Mouse (Mus musculus) G1E-ER4 (cell line): Measurements from ENCODE around the gene Arid1b. TPM values are rescaled to one million over a fixed set of nuclear protein-coding genes. Genes with fewer than 3 reads are reported as not detected.

Experiments
- GATA1 ChIP-seq: IDR thresholded peaks from one replicate; pipeline ENCODE4 v1.8.0; 2012; ENCODE audit warnings: low read length, inconsistent platforms
- polyA plus RNA-seq: library from polyadenylated mRNA; stranded (reverse); fragments of >175 nt; gene quantifications from 2 replicates; pipeline ENCODE4 v1.2.3, GENCODE M21; 2012

The Arid1b gene
- polyA plus RNA-seq, 1 experiment = 37.7 TPM

DNA sequence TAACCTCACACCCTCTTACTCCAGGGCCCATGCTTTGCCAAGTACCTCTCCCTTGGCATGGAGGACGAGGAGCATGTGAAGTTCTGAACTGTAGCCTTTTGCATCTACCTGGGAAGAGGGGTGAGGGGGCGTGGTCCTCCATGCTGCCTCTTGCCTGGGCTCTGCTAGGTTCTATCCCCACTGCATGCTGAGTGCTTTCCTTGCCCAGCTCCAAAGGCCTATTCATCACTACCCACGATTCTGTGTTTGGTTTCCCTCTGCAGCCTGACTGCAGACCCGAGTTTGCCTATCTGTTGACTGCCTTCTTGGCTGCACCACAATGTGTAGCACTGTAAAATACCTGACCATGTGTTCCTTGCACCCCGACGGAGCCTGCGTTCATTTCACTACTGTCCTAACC, 194.3 kb downstream of the Arid1b start:
- no peak for TF ChIP-seq GATA1

DNA sequence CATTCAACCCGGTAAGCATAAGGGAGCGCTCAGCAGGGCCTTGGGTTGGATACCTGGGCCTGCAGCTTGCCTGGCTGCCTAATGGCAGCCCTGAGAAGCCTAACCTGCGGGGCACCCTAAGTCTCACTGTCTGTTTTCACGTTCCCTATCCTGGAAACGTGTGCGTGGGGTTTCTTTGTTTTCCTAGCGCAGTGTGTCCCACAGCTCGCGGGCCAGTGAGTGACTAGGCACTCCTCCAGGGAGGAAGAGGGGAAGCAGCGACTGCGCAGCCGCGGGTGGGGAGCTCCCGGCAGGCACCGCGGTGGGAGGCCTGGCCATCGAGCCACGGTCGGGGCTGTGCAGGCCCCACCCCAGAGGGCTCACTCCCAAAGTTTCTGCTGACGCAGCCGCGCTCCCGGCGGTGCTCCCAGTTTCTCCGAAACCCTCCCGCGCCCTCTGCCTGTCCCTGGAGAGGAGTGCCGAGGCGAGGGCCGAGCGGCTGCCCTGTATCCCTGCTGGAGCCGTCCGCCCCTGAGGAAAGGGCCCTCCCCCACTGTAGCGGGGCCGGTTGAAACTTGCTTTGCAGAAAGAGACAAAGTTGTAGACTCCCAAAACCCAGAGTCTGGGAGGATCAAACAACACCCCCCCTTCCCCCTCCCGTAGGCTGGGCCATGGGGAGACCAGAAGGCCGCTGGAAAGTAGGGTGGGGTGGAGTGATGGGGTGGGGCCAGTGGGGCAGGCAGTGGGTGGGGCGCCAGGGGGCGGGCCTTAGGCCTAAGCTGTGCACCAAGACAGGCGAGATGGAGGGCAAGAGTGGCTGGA, 195.6 kb downstream of the Arid1b start:
- no peak for TF ChIP-seq GATA1

DNA sequence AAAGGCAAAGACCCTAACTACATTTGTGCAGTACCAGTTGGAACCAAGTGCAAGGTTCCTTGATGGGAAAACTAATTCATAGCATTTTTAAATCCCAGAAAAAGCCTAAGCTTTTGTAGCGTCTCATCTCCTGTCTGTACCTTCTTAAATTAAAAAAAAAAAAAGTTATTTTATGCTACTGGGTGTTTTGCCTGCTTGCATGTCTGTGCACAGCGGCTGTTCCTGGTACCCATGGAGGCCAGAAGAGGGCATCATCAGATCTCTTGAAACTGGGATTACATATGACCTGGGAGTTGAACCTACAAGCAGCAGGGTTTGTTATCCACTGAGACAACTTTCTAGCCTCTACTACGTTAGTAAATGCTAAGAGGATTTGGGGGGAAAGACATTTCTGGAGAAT, 196.2 kb downstream of the Arid1b start:
- no peak for TF ChIP-seq GATA1

DNA sequence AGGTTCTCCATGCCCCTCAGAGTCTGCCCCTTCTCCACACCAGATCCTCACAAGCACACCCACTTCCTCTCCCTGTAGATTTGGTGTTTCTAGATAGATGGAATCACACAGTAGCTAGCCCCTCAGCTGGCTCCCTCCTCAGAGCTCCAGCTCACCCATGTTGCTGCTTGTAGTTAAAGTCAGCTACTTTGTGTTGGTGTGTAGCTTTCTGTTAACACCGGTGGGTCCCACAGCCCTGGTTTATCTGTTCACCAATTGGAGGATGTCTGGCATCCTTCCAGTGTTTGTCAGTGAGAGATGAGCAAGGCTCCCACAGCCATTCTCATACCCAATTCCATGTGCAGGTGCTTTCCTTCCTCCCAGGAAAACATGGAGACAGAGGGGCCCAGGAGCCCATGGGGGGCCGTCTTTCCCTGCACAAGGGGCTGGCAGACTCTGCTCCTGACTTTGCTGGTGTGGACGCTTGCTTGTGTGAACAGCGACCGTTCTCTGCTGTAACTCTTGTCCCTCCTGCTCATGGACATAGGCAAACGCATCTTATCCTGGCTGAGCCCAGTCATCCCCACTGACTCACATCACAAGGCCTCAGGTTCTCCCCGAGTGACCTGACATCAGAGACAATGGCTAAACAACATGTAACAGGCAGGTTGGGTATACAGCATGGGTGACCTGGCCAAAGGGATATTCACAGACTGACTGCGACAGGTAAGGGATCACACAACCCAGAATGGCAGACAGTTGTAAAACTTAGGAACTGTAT, 200.2 kb downstream of the Arid1b start:
- TF ChIP-seq GATA1 = no peak

DNA sequence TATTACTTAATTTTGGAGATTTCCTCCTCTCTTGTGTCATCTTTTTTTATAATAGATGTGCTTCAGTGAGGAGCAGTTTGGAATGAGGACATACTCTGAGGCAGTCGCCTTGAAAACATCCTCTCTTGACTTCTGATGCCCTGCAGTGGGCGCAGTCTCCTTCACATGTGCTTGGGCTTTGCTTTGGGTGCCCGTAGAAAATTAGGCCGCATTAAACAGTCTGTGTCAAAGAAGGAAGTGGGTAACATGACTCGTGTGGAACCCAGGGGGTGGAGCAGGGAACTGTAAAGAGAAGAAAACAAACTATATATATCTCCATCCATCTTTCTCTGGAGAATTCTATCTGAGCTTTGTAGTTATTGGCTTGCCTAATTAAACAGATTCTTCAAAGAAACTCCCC, 201.3 kb downstream of the Arid1b start:
- no peak for TF ChIP-seq GATA1

DNA sequence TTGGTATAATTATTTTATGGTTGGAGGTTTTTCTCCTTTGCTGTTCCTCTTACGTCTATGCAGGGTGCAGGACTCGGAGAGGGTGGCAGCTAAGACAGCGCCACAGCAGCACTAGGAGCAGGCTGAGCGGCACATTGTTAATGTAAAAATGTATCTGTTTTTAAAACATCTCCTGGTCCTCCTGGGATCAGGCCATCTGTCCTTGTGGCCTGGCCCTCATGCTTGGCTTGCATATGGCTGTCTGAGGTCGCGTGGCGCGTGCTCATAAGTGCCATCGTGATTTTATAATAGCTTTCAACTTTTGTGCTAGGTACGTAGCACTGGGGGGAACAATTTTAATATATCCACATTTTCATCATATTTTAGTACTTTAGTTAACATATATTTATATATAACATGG, 201.9 kb downstream of the Arid1b start:
- TF ChIP-seq GATA1 = no peak

DNA sequence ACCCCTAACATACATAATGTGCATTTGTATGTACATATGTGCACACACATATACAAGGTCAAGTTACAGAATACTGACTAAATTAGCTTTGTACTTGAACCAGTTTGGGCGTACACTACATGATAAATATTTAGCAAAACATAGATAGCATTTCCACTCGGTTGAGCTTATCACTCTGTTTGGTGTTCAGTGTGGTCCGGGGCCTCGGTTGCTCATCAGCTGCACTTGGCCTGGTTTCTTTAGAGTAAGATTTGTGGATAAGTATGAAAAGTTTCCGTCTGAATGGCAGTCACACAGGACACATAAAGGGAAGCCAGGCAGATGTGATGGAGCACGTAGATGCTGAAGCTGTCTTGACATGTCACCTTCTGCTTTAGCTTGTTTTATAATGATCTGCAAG, 202.4 kb downstream of the Arid1b start:
- no peak for TF ChIP-seq GATA1

DNA sequence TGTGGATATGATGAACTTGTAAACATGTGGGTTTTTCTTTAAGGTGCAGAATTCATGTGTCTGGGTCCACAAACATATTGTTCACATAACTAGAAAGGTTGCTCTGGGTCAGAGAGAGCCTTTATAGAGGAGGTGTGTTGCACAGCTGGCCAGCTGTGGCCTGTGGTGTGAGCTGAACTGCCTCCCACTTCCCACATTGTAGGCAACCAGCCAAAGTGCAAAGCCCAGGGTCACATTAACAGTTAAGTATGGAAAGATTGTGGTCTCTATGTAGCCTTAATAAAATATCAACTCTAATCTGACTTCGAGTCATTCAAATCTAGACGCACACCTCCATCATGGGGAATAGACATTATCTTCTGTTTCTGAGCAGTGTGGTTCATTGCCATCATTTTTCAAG, 203.0 kb downstream of the Arid1b start:
- no peak for TF ChIP-seq GATA1

DNA sequence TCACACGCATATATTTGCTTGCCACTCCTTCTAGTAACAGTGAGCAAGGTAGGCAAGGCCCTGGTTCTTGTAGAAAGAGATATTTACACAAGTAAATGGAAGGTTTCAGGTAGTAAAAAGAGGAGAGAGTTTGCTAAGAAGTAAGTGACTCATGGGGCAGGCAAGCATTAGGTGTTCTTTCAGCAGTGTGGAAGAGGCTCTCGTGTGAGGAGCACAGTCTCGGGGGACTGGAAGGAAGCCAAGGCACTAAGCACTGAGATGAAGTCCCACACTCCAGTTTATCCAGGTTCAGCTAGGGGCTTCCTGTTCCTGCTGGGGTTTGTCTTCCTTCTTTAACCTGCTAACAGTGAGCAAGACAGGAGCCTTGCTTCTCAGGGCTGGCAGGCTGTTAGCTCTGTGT, 203.6 kb downstream of the Arid1b start:
- no peak for TF ChIP-seq GATA1

DNA sequence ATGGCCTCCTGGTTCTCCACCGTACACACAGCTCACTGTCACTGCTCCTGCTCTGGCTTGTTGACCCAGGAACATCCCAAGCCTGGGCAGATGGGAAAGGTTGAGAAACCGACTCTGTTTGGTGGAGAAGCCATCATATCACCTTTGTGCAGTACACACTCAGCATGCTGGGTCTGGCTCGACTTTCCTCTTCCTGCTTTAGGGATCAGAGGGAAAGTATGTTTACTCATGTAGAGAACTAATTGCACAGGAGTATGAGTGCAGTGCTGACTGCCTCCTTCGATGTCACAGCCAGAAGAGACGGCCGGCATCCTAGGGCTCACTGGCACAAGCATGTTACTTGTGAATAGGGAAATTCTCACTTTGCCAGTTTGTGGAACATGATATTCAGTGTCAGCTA, 204.1 kb downstream of the Arid1b start:
- no peak for TF ChIP-seq GATA1

DNA sequence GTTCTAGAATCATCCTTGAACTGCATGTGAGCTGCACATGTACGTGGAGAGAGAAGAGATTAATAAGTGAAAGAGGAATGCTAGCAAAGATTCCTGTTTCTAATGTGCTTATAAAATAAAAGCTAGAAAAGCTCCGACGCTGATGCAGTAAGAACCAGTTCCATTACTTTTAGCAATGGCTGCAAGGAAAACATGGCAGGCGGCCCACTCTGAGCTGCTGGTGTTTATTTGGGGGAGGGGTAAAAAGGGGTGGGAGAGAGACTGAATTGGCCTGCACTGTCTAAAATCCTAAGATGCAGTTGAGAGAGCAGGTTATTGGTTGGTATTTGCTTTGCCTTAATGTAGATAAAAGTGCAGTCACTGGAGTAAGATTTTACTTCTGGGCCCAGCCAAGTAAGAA, 204.7 kb downstream of the Arid1b start:
- no peak for TF ChIP-seq GATA1

DNA sequence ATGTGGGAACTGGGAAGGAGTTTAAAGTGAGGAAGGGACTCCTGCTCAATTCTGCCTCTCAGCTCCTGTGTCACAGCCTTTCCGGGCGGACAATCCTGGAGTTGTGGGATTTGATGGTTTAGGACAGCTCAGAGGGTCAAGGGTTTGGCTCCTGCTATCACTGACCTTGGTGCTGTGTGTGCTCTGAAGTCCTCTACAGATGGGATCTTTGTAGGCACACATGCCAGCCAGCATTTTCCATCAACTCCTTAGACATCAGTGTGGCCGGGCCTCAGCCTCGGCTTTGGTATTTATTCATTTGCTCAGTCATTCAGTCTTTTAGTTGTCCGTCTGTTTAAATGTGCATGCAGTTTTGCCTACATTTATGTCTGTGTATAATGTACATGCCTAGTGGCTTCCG, 206.5 kb downstream of the Arid1b start:
- TF ChIP-seq GATA1 = no peak

DNA sequence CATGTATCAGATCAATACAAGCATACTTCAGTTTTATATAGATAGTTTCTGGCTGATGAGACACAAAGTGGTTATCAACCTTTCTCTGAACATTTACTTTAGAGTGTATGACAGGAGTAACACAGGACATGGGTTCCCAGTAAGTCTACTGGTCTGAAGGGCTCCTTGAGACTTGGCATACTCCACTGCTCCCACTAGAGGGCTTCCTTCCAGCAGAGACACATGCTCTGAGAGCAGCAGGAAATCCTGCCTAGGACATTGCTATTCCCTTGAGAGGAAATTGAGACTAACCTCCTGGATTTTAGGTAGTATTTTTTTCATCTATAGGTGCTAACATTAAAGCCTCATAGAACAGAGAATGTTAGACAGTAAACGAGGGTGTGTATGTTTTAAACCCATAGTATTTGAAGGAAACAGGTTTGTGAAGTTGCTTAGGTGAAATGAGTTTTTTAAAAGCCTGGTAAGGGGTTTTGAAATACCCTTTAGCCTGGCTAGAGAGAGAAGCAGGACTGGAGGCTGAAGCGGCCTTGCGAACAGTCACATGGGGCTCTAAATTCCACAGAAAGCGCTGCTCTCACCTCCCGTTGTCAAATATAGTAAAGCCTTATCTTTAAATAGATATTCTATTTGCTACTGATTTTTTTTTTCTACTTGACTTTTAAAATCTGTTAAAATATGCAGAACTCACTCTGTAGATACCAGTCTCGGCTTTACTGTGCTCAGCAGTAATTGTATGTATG, 207.9 kb downstream of the Arid1b start:
- TF ChIP-seq GATA1 = no peak

DNA sequence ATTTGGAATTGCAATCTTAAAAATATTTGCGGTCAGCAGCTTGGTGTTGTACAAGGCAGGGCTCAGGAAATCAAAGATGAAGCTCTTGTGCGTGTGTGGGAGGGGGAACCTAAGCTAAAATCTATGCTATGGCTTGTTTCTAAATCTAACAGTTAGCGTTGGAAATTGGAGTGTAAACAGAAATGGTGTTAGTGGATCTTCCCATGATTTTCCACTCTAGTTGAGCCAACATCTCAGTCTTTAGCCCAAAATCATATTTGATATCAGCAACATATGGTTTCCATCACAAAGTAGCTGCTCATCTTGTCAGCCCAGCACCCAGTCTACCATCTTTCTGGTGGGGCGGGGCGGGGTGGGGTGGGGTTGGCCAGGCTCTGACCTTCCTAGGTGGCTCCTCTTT, 208.6 kb downstream of the Arid1b start:
- no peak for TF ChIP-seq GATA1

DNA sequence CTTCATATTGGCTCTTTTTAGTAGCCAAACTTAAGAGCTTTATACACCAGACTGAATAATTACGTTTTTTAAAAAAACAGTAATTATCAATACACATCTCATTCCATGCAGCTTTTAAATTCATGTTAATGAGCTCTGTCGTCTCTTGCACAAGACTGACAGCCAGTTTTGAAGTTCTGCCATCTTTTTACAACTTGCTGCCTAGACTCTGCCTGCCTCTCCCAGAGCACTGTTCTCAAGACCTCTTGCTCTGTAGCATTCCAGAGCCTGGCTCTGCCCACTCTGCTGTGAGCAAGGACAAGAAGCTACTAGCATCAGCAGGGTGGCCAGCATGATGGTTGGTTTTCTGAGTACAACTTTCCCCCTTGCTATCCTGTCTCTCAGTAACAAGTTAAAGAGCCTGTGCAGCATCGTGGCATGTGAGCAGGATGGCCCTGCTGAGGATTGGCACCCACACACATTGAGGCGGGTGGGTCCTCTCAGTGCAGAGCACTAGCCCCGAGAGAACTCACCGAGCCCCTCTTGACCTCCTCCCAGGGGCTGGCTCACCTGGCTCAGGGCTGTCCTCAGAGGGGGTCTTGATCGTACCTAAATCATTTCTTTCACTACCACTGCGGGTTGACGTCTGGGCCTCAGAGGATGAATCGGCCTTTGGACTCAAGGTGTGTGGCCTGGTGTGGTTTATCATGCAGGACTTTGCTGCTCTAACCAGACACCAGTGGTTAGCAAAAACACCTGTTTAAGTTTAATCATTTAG, 209.4 kb downstream of the Arid1b start:
- TF ChIP-seq GATA1 = no peak
